Comparison of ENCODE assay signal across 25 mouse cellular contexts in the genomic region with DNA sequence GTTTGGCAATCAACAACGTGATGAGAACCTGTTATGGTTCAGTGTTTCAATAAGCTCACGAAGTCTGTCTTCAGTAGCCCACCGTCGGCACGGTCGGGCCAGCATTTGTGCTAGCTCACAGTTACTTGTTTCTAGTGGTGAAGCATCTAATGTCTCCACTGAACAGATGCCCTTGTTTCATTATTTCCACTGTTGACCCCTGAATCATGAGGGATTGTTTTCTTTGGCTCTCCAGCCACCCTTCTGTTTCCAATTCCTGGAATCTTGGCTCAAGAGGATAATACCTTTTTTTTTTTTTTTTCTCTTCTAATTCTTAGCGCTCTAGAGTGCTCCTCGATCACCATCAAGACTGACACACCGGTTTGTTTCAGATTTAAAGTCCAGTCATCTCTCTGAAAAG. TPM values are rescaled to one million over a fixed set of nuclear protein-coding genes. Genes with fewer than 3 reads are reported as not detected.
DNase-seq lines count a peak whose midpoint lies in the region; ATAC-seq lines count a peak whose summit lies in the region.
"Had no signal": no experiment of that assay in that cellular context is flagged by ENCODE, and none has a peak within 500 bp of the region (broad histone marks: within the 10 kb centered on the region; RNA-seq: fewer than 3 reads in every experiment).

No protein-coding gene starts in this region.

- no peaks in the 10 kb centered on the region for H3K27me3 ChIP-seq in kidney, embryonic 14.5 days (ENCODE audit: control insufficient read depth, insufficient read depth, low read length)
- no peaks in the 10 kb centered on the region for H3K27me3 ChIP-seq in forebrain, embryonic 13.5 days
- H3K27me3 ChIP-seq in midbrain, embryonic 16.5 days (ENCODE audit: control insufficient read depth, insufficient read depth, low read depth, low read length) = no peaks in the 10 kb centered on the region
- H3K27me3 ChIP-seq: embryonic facial prominence, embryonic 15.5 days; neural tube, embryonic 15.5 days; stomach, embryonic 15.5 days had no signal

- H3K27ac ChIP-seq in kidney, embryonic 14.5 days (ENCODE audit: low read depth, low read length) = no peak overlapping the region
- no peak overlapping the region for H3K27ac ChIP-seq in forebrain, embryonic 13.5 days
- no peak overlapping the region for H3K27ac ChIP-seq in midbrain, embryonic 16.5 days (ENCODE audit: low read length)
- H3K27ac ChIP-seq: embryonic facial prominence, embryonic 15.5 days; forebrain, embryonic 10.5 days; hindbrain, embryonic 10.5 days; kidney, postnatal 0 days; macrophage; neural tube, embryonic 15.5 days; stomach, embryonic 15.5 days had no signal

- H3K9me3 ChIP-seq in kidney, embryonic 14.5 days (ENCODE audit: control insufficient read depth, low read length) = no peaks in the 10 kb centered on the region
- no peaks in the 10 kb centered on the region for H3K9me3 ChIP-seq in forebrain, embryonic 13.5 days (replicated peaks)
- no peaks in the 10 kb centered on the region for H3K9me3 ChIP-seq in midbrain, embryonic 16.5 days (replicated peaks; ENCODE audit: control insufficient read depth, low read length, poor library complexity, severe bottlenecking)
- H3K9me3 ChIP-seq: embryonic facial prominence, embryonic 15.5 days; forebrain, embryonic 10.5 days; hindbrain, embryonic 10.5 days; neural tube, embryonic 15.5 days; stomach, embryonic 15.5 days had no signal

- no peak overlapping the region for H3K4me3 ChIP-seq in kidney, embryonic 14.5 days (ENCODE audit: low read length)
- H3K4me3 ChIP-seq in forebrain, embryonic 13.5 days = no peak overlapping the region
- no peak overlapping the region for H3K4me3 ChIP-seq in midbrain, embryonic 16.5 days (ENCODE audit: low read depth, low read length)
- H3K4me3 ChIP-seq: embryonic facial prominence, embryonic 15.5 days; forebrain, embryonic 10.5 days; hindbrain, embryonic 10.5 days; neural tube, embryonic 15.5 days; stomach, embryonic 15.5 days had no signal

- 79% methylated on average over 9 of the region's 9 CpGs for WGBS in kidney, embryonic 14.5 days
- 79% methylated on average over 9 of the region's 9 CpGs for WGBS in forebrain, embryonic 13.5 days
- 81% methylated on average over 9 of the region's 9 CpGs for WGBS in midbrain, embryonic 16.5 days

- DNase-seq in kidney, adult 9 months = peak; percentile 5
- peak; percentile 47 for DNase-seq in heart, adult 8-10 months (ENCODE audit: low spot score)
- DNase-seq in heart, postnatal 10 days = peak; percentile 43 to 56
- no peak for DNase-seq in urinary bladder, postnatal 4 days (ENCODE audit: low spot score in 2 of 2)
- DNase-seq: adrenal gland, postnatal 25 days; cerebellum, adult 9-10 months; right cerebral cortex, adult 18-20 months; right cerebral cortex, postnatal 4 days; thymus, adult 18-20 months had no signal

- H3K4me1 ChIP-seq in kidney, embryonic 14.5 days (ENCODE audit: control insufficient read depth, insufficient read depth, low read length) = no peaks in the 10 kb centered on the region
- no peaks in the 10 kb centered on the region for H3K4me1 ChIP-seq in forebrain, embryonic 13.5 days
- no peaks in the 10 kb centered on the region for H3K4me1 ChIP-seq in midbrain, embryonic 16.5 days (ENCODE audit: control insufficient read depth, insufficient read depth, low read length)
- H3K4me1 ChIP-seq: embryonic facial prominence, embryonic 15.5 days; forebrain, embryonic 10.5 days; hindbrain, embryonic 10.5 days; neural tube, embryonic 15.5 days; stomach, embryonic 15.5 days had no signal

- H3K4me2 ChIP-seq in kidney, embryonic 14.5 days (replicated peaks; ENCODE audit: low read depth, low read length) = no peak overlapping the region
- no peak overlapping the region for H3K4me2 ChIP-seq in forebrain, embryonic 13.5 days
- no peak overlapping the region for H3K4me2 ChIP-seq in midbrain, embryonic 16.5 days (ENCODE audit: low read length)
- H3K4me2 ChIP-seq: embryonic facial prominence, embryonic 15.5 days; neural tube, embryonic 15.5 days; stomach, embryonic 15.5 days had no signal

- H3K36me3 ChIP-seq in kidney, embryonic 14.5 days (ENCODE audit: control insufficient read depth, insufficient read depth, low read length) = no peaks in the 10 kb centered on the region
- H3K36me3 ChIP-seq in forebrain, embryonic 13.5 days (ENCODE audit: poor library complexity, severe bottlenecking) = no peaks in the 10 kb centered on the region
- H3K36me3 ChIP-seq in midbrain, embryonic 16.5 days (ENCODE audit: control insufficient read depth, insufficient read depth, low read length) = no peaks in the 10 kb centered on the region
- H3K36me3 ChIP-seq: embryonic facial prominence, embryonic 15.5 days; forebrain, embryonic 10.5 days; hindbrain, embryonic 10.5 days; neural tube, embryonic 15.5 days; stomach, embryonic 15.5 days had no signal

- intact Hi-C loops in heart, postnatal 10 days (cut with DNase I) = no loop called here

- no peak overlapping the region for H3K9ac ChIP-seq in kidney, embryonic 14.5 days (ENCODE audit: low read depth, low read length)
- no peak overlapping the region for H3K9ac ChIP-seq in forebrain, embryonic 13.5 days
- H3K9ac ChIP-seq in midbrain, embryonic 16.5 days (ENCODE audit: low read depth, low read length) = no peak overlapping the region
- H3K9ac ChIP-seq: embryonic facial prominence, embryonic 15.5 days; neural tube, embryonic 15.5 days; stomach, embryonic 15.5 days had no signal

- no peak for ATAC-seq in kidney, embryonic 14.5 days (ENCODE audit: low FRiP score, low TSS enrichment)
- no peak for ATAC-seq in forebrain, embryonic 13.5 days
- ATAC-seq in midbrain, embryonic 16.5 days = no peak
- ATAC-seq: intestine, postnatal 0 days had no signal

RNA-seq across cellular contexts. Expression of a gene that starts 13.9 kb away (rescaled TPM):
- polyA plus RNA-seq in kidney, embryonic 14.5 days (2014; fragmentation: Nextera tagmentation; extraction: Ambion mirVana) = not detected in 2 replicates
- total RNA-seq in heart, adult 8-10 months (2022) = not detected
- not detected for total RNA-seq in heart, postnatal 10 days (2021)
- polyA plus RNA-seq in forebrain, embryonic 13.5 days (2015; fragmentation: Nextera tagmentation; extraction: Ambion mirVana) = 1.4 and 1.9 TPM in 2 replicates
- 0.23 and 0.60 TPM in 2 replicates for polyA plus RNA-seq in midbrain, embryonic 16.5 days (2015; fragmentation: Nextera tagmentation; extraction: Ambion mirVana)
- total RNA-seq: adrenal gland, postnatal 25 days; granulocyte monocyte progenitor cell, adult 5-6 weeks; left cerebral cortex, adult 8-10 months; liver, adult 2 months; midbrain, postnatal 0 days had no signal
- polyA plus RNA-seq: embryonic facial prominence, embryonic 15.5 days; forebrain, embryonic 10.5 days; hindbrain, embryonic 10.5 days; kidney, postnatal 0 days; liver, adult 2 months; lung, embryonic 16.5 days; macrophage had no signal

RNA-seq across cellular contexts. Expression of a gene that starts 57.5 kb away (rescaled TPM):
- polyA plus RNA-seq in kidney, embryonic 14.5 days (2014; fragmentation: Nextera tagmentation; extraction: Ambion mirVana) = 31.8 and 70.1 TPM in 2 replicates
- 1 to 10 TPM; 2.5 to 7.6 (median 4.0) TPM for total RNA-seq in heart, adult 8-10 months (2022)
- 1 to 10 TPM; 5.1 to 8.7 TPM for total RNA-seq in heart, postnatal 10 days (2021)
- 0.47 and 0.56 TPM in 2 replicates for polyA plus RNA-seq in forebrain, embryonic 13.5 days (2015; fragmentation: Nextera tagmentation; extraction: Ambion mirVana)
- polyA plus RNA-seq in midbrain, embryonic 16.5 days (2015; fragmentation: Nextera tagmentation; extraction: Ambion mirVana) = 1.3 and 2.0 TPM in 2 replicates

Comparison
In these comparisons a context has a peak if more than half of its experiments do, and no peak if none do; other contexts are left out.
1. DNase-seq: peak in kidney, adult 9 months (single experiment), heart, adult 8-10 months (single experiment) and heart, postnatal 10 days (2 of 2); none in urinary bladder, postnatal 4 days (0 of 2).
2. RNA of a gene that starts 57.5 kb away (polyA plus RNA-seq): 31.8 to 70.1 TPM in kidney, embryonic 14.5 days; 1.3 to 2.0 TPM in midbrain, embryonic 16.5 days and 0.47 to 0.56 TPM in forebrain, embryonic 13.5 days; every median in the first group is over 10 times any median in the second.